Mouse (Mus musculus) c-Kit-positive CD71-positive TER-119-positive erythroid progenitor cells, embryonic 14.5 days (primary cell): ENCODE measurements at regions not wholly inside any gene's neighbourhood (a gene's known extent, or its start where the extent isn't known, plus 50 kb on each side); places are given as distances from the start of the nearest gene placed in this dataset.

ENCODE experiments used
- DNase-seq: peaks from one replicate; pipeline ENCODE4 v3.0.0-alpha.2; 2013; ENCODE audit warnings: low spot score

DNA sequence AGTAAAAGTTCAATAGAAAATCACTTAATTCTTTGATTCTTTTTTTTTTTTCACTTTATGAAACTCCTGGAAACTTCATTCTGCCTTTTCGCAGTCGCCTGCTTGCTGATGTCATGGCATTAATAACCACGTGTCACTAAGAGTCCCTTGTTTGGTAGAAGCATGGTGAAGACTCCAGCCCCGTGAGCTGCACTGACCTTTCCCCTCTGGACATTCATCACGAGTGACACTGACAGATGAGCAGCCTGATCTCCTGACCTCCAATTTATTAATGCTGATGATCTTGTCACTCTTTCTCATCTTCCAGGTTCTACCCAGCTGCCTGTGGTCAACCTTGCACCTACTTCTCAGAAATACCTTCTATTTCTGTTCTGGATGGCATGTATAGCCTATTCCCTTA lies 867.1 kb upstream of the Slit2 start:
- DNase-seq = no peak

DNA sequence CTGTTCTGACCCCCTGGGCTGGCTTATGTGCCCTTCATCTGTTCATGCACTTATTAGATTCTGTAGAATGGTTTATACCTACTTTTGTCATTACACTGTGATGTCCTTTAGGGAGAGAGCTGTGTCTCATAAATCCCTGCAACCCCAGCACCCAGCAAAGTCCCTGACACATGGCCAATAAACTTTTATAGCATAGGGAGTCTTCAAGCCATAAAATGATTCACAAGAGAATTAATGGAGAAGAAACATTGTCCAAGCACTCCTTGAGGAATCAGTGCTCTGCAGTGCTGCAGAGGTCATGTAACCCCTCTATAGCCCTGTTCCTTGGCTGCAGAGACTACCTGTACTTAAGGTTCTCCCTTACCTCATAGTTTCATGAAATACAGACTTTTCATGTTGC lies 887.2 kb upstream of the Slit2 start:
- no peak for DNase-seq

DNA sequence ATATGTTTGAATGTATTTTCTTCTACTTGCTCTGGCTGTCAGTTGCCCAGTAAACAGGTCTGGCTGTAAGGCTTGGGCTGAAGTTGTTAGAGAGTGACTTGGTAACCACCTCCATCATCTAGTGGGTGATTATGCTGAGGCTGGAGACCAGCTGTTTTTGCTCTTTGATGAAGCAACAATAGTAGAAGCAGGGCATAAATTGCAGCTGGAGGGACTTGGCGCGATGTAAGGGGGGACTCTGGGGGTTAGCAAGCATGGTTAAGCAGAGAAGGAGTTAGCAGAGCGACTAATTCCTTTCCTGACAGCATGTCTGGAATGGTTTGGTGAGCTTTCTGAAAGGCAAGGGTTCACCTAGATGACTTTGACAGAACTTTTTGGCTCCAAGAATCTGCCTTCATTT lies 930.0 kb upstream of the Slit2 start:
- no peak for DNase-seq

GRCm38 (mm10) chr5:47036752-47037151 lies 946.2 kb upstream of the Slit2 start:
- DNase-seq = no peak

DNA sequence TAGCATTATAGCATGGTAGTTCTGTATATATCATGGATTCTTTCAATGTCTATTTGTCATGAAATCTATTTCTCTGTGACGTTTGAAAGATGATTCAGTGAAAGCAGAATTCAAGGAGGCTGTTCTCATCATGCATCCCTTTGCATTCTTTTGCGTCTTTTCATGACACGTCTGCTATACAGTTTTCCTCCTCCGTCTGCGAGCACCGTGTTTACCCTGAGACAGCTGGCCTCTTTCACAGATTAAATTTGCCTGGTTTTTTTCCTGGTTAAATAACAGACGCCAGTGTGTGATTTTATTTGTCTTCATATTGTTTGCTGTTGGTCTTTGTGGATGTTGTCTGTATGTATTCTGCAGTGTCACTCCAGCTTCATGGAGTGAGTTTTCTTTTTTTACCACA lies 948.9 kb upstream of the Slit2 start:
- no peak for DNase-seq

DNA sequence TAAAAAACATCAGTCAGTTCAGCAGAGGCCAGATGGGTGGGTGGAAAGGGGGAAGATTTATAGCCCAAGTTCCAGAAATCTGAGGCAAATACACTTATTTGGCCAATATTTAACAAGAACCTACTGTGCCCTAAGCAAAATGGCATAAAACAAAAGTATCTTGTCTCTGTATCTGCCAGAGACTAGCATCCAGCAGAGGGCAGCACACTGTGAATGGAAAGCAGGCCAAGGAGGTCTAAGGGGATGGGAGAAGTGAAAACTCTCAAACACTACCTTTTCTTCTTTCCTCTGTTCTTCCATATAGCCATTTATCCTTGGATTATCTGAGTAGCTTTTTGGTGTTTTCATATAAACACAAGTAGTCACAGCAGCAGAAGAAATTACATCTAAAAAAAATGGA lies 968.6 kb upstream of the Slit2 start:
- peak; percentile 3 for DNase-seq

DNA sequence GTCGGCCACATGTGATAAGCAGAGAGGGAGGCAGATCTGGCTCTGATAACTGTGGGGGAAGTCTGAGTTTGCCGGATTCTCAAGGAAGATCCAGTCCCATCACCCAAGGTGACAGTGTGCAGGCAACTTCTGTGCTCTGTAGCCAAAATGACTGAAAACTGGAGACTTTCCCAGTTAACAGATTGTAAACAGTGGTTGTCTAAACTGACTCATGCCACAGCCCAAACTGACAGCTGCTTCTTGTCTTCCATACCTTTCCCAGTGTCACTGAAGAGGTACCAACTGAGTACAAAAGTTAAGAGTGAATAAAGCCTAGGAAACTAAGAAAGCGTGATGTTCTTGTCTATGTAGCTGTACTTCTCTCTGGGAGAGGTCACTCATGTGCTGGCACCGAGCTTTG lies 990.4 kb upstream of the Slit2 start:
- no peak for DNase-seq

DNA sequence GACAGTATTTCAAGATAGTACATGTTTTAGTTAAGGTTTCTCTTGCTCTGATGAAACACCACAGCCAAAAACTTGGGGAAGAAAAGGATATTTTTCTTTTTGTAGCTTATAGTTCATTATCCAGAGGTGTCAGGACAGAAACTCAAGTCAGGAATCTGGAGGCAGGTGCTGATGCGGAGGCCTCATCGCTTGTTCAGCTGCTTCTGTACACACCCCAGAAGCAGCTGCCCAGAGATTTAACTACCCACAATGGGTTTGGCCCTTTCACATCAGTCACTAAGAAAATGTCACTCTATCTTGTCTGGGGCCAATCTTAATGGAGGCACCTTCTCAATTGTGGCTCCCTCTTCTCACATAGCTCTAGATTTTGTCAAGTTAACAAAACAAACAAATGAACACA lies 996.4 kb upstream of the Slit2 start:
- no peak for DNase-seq

GRCm38 (mm10) chr5:46980326-46980725 lies 1002.6 kb upstream of the Slit2 start:
- no peak for DNase-seq

DNA sequence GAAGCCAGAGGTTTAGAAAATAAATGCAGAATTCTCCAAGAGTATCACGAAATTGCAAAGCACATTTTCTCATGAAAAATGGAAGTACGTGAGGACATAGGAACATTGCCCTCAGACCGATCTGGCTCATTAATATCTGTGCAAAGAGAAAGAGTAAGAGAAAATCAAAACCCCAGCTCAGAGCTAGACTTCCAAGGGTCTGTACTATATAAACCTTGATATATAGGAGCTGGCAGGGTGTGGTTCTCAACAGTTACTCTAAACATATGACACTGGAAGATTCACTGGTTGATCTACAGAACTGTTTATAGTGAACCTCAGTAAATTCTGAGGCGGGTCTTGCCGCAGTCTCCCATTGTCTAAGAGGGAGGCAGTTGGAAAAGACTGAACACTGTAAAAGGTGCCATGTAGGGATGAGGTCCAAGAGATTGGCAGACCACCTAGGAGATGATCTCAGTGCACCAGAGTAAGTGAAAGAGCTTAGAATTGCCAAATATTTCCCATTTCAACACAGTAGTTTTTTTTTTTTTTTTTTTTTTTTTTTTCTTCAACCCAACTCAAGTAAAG lies 1014.0 kb upstream of the Slit2 start:
- DNase-seq = no peak

DNA sequence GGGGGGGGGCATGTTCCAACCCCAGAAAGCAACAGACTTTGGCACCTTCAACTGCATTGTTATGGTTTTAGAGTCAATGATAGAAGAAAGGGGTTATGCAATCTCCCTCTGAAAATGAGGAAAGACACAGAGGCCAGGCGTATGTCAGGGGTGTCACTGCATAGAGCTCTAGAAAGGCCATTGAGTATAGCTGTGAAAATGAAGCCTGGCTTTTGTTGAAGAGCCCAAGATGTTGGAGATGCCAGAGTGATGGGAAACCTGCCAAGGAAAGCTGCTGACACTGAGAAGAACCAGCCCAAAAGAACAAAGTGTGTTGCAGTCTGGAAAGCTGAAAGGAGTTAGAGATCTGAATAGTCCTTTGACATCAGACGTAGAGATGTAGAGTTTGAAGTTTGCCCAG lies 1022.2 kb upstream of the Slit2 start:
- no peak for DNase-seq

GRCm38 (mm10) chr5:46926324-46926723 lies 1056.6 kb upstream of the Slit2 start:
- no peak for DNase-seq

DNA sequence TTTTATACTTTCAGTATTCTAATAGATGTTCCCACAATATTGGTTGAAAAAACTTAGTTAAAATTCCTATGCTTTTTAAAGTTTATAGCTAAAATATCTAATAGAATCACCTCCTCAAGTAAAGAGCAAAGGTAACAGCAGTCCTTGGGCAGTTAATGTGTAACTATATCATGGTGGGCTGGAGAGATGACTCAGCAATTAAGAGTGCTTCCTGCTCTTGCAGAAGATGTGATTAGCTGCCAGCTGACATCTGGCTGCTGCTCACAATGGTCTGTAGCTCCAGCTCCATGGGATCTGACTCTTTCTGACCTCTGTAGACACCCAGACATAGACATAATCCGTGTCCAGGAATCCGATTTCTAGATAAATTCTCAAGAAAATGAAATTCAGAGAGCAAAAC lies 1044.5 kb upstream of the Lcorl start:
- DNase-seq = no peak

- DNase-seq = peak; percentile 41
Measured at GRCm38 (mm10) chr5:46894037-46894436, 1036.6 kb upstream of the Lcorl start.

GRCm38 (mm10) chr5:46883956-46884355 lies 1026.5 kb upstream of the Lcorl start:
- DNase-seq = no peak

- DNase-seq = no peak
Measured at GRCm38 (mm10) chr5:46856837-46857236, 999.4 kb upstream of the Lcorl start.

DNA sequence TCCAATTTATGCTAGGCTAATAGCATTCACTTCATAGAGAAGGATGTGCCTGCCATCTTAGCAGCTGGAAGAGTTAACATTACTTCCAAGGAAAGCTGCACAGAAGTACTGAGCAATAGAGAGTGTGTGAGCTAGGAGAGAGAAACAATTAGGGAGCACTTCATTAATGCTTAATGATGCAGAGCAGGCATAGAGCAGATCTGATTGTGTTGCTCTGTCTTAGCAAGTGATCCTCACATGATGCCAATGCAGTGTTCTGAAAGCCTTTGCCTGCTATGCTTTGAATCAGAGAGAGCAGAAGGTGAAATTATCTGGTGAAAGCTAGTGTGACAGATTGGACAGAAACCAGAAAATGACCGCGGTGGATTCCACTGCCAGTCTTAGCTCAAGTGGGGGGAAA lies 987.8 kb upstream of the Lcorl start:
- DNase-seq = no peak

DNA sequence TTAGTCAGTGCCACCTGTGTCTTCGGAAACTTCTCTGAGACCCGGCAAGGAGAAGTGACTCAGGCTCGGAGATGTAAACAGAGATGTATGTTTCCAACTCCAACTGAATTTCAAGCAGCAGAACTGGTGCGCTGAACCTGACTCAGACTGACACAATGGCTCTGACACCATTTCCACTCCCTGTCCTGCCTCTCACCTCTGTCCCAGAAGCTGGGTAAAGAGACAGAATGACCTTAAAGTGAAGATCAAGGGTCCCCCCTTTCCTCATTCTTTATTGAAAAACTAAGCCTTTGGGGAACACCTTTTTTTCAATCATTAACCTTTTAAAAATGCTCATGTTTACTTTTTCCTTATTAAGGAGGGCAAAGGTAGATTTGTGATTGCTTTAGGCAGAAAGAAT lies 979.4 kb upstream of the Lcorl start:
- DNase-seq = no peak

DNA sequence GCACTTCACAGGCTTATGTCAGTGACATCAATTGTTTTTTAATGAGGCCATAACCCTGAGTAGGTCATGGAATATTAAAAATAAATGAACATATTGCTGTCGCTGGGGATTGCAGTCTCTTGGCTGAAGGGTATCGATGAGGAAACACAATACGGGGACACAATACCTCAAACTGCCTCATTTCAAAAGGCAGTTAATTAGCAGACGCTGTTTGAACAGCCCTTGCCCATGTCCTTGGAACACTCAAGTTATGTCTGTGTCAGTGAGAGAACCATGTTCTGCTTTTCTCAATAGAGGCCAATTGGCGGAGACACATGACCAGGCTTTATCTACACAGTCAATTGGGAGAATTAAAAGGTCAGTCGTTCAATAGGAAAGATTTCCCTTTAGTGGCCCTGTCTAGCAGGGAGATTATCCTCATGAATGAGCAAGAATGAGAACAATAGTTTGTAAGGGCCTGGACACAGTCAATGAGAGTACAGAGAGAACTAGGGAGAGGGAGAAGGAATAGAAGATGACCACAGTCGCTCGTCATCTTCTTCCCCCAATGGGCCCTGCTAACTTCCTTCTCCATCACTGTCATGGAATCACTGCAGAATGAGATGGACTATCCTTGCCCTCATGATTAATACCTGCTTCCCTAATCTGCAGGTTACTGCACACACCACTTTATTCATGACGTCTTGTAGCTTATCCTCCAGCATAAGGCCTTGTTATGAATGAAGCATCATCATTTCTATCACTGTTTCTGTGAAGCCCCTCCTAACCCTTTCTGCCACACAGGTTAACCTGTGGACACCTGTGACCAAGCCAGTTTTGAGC lies 973.6 kb upstream of the Lcorl start:
- DNase-seq = no peak

GRCm38 (mm10) chr5:46830114-46830513 lies 972.7 kb upstream of the Lcorl start:
- DNase-seq = no peak

DNA sequence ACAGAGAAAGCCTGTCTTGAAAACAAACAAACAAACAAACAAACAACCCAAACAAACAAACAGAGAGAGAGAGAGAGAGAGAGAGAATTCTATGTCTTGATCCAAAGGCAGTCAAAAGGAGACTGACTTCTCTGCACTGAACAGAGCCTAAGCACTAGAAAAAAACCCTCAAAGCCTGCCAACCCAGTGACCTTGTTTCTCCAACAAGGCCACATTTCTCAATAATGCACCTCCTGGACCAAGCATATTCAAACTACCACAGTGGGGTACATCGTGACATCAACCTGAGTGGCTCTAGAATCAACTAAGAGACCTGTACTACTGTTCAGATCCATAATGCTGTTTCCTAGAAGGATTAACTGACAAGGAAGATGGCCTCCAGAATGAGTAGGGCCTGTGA lies 969.0 kb upstream of the Lcorl start:
- DNase-seq = no peak

- DNase-seq = no peak
Measured at GRCm38 (mm10) chr5:46824934-46825333, 967.5 kb upstream of the Lcorl start.

- no peak for DNase-seq
Measured at GRCm38 (mm10) chr5:46795102-46795501, 937.7 kb upstream of the Lcorl start.
